ENCODE assay signal across 20 mouse cellular contexts in genomic region chr14:45179186-45179585, GRCm38 (mm10).
"Had no signal": no experiment of that assay in that cellular context is flagged by ENCODE, and none has a peak within 500 bp of the region (broad histone marks: within the 10 kb centered on the region; RNA-seq: fewer than 3 reads in every experiment).

No protein-coding gene starts in this region.

- H3K4me2 ChIP-seq: kidney, embryonic 15.5 days; liver, embryonic 13.5 days; lung, embryonic 14.5 days; midbrain, embryonic 12.5 days; midbrain, embryonic 15.5 days; neural tube, embryonic 12.5 days; neural tube, embryonic 15.5 days had no signal

- H3K9me3 ChIP-seq: kidney, embryonic 15.5 days; liver, embryonic 13.5 days; midbrain, embryonic 12.5 days; midbrain, embryonic 15.5 days; neural tube, embryonic 12.5 days; neural tube, embryonic 15.5 days had no signal

- H3K4me1 ChIP-seq: kidney, embryonic 15.5 days; liver, embryonic 13.5 days; midbrain, embryonic 12.5 days; midbrain, embryonic 15.5 days; neural tube, embryonic 12.5 days had no signal

- H3K27ac ChIP-seq: kidney, embryonic 15.5 days; layer of hippocampus, adult 2 months; left cerebral cortex, adult 2 months; liver, embryonic 13.5 days; midbrain, embryonic 12.5 days; midbrain, embryonic 15.5 days; neural tube, embryonic 12.5 days; neural tube, embryonic 15.5 days had no signal

- H3K36me3 ChIP-seq: kidney, embryonic 15.5 days; liver, embryonic 13.5 days; midbrain, embryonic 12.5 days; neural tube, embryonic 12.5 days had no signal

- DNase-seq: kidney, adult 11 months; kidney, adult 8-10 months; kidney, postnatal 14 days; kidney, postnatal 4 days; layer of hippocampus, postnatal 36 days; liver, embryonic 13.5 days; lung, embryonic 14.5 days; right cerebral cortex, adult 18-20 months; right cerebral cortex, postnatal 14 days; right cerebral cortex, postnatal 4 days; spleen, adult 18-20 months; thymus, postnatal 25 days had no signal

- H3K4me3 ChIP-seq: kidney, embryonic 15.5 days; layer of hippocampus, adult 2 months; left cerebral cortex, adult 2 months; liver, embryonic 13.5 days; midbrain, embryonic 12.5 days; midbrain, embryonic 15.5 days; neural tube, embryonic 12.5 days; neural tube, embryonic 15.5 days had no signal

- ATAC-seq: lung, postnatal 0 days; midbrain, embryonic 15.5 days had no signal

- H3K27me3 ChIP-seq: kidney, embryonic 15.5 days; liver, embryonic 13.5 days; midbrain, embryonic 12.5 days; midbrain, embryonic 15.5 days; neural tube, embryonic 12.5 days; neural tube, embryonic 15.5 days had no signal

- H3K9ac ChIP-seq: kidney, embryonic 15.5 days; liver, embryonic 13.5 days; lung, embryonic 14.5 days; midbrain, embryonic 12.5 days; midbrain, embryonic 15.5 days; neural tube, embryonic 12.5 days; neural tube, embryonic 15.5 days had no signal
